Mouse (Mus musculus): ENCODE measurements at regions not wholly inside any gene's neighbourhood (a gene's known extent, or its start where the extent isn't known, plus 50 kb on each side); places are given as distances from the start of the nearest gene placed in this dataset.

GRCm38 (mm10) chr2:166351581-166351980 lies 196.1 kb upstream of the Sulf2 start:
- no peak for DNase-seq

- DNase-seq, result no peak
Observed at GRCm38 (mm10) chr2:166348654-166349053, 193.2 kb upstream of the Sulf2 start.

GRCm38 (mm10) chr2:166346421-166347182 lies 191.1 kb upstream of the Sulf2 start:
- no peak for DNase-seq

- no peak for DNase-seq
Observed at GRCm38 (mm10) chr2:166343551-166344340, 188.3 kb upstream of the Sulf2 start.

GRCm38 (mm10) chr2:166342407-166342806 lies 186.9 kb upstream of the Sulf2 start:
- peak; percentile 8 for DNase-seq

DNA sequence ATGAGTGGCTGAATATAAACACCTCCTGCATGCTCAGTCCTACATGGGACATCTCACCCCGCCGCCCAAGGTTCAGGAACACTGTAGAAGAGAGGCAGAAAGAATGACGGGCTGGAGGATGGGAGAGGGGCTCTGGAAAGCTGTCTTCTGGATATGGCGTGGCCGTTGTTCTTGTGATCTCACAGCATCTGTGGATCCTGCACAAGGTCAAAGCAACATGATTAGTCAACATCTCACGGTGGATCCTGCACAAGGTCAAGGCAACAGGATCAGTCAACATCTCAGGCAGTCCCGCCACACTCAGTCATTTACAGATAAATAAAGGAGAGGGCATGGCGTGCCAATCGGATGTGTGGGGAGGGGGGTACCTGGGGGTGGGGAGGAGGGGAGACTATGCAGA lies 184.7 kb upstream of the Sulf2 start:
- no peak for DNase-seq

- DNase-seq, result no peak
Observed at GRCm38 (mm10) chr2:166339427-166339826, 184.0 kb upstream of the Sulf2 start.

DNA sequence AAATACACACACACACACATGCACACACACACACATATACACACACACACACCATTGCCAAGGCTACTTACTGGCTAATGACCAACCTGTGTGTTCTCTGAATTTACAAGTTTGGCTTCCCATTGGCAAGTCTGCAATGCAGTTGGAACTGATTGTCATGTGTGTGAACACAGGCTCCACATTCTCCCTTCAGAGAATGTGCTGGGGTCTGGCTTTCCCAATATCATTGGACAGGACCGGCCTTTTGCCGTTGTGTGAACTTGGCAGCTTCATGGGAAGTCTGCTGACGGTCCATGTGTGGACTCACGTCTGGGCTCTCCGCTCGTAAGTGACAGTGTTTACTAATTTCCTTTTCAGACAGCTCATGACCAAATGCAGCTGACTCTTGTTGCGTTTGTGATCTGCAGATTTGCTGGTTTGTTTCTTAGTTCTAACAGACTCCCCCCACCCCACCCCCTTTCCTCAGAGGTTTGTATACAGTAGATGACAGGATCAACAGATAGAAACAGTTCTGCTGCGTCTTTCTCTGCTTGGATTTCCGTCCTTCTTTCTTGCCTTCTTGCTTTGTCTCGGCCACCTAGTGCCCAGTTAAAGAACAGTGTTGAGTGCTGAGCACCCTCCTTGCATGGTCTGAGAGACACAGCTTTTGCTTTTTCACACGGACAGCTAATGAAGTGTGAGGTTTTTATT lies 183.1 kb upstream of the Sulf2 start:
- no peak for DNase-seq

DNA sequence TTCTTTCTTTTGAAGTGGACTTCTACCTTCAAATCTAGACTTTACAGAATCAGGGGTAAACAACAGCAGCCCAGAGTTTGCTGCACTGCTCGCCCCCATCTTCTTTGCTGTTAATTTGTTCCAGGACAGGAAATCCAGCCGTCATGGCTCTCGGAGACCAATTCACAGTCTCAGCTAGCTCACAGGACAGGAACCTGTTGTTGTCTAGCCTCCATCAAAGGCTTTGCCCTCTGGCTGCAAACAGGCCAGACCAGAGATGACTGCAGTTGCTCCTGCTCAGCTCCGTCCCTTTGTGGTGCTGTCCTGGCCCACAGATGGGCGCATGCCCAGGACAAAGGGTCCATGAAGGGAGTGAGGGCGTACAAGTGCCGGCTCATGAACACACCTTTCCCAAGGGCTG lies 182.2 kb upstream of the Sulf2 start:
- DNase-seq, result no peak

DNA sequence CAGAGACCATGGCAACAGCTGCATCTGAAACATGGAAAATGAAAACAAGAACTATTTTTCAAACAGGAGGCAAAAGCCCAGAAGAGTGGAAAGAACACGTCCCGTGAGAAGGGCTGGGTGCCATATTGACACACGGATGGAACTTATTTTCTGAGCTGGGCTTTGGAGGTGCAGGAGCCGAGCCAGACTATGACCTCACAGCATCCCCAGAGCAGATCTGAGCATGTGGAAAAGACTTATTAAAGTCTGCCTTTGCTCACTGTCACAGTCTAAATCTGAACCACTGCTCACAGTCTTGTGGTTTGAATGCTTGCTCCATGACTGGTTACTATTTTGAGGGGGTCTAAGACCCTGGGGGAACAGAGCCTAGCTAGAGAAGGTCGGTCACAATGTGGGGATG lies 180.2 kb upstream of the Sulf2 start:
- no peak for DNase-seq

- DNase-seq, result no peak
Observed at GRCm38 (mm10) chr2:166334559-166334958, 179.1 kb upstream of the Sulf2 start.

DNA sequence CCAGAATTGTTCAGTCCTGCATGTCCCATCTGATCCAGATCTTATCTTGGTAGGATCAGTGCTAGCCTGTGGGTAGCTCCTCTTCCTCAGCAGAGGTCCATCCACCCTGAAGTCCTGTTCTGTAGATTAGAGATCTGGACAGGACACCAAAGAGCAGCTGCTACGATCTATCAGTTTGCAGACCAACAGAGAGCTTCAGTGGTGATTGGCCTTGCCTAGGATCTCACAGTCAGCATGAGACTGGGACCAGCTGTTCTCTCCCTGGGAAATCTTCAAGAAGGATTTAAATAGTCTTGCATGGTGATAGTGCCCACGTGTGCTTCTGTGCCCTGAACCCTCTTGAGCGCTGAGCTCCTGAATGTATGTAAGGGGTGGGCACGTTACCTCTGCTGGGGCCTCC lies 178.4 kb upstream of the Sulf2 start:
- no peak for DNase-seq

- no peak for DNase-seq
Observed at GRCm38 (mm10) chr2:166332748-166333417, 177.4 kb upstream of the Sulf2 start.

- DNase-seq, result no peak
Observed at GRCm38 (mm10) chr2:166331192-166331591, 175.7 kb upstream of the Sulf2 start.

- DNase-seq, result no peak
Observed at GRCm38 (mm10) chr2:166330364-166330763, 174.9 kb upstream of the Sulf2 start.

DNA sequence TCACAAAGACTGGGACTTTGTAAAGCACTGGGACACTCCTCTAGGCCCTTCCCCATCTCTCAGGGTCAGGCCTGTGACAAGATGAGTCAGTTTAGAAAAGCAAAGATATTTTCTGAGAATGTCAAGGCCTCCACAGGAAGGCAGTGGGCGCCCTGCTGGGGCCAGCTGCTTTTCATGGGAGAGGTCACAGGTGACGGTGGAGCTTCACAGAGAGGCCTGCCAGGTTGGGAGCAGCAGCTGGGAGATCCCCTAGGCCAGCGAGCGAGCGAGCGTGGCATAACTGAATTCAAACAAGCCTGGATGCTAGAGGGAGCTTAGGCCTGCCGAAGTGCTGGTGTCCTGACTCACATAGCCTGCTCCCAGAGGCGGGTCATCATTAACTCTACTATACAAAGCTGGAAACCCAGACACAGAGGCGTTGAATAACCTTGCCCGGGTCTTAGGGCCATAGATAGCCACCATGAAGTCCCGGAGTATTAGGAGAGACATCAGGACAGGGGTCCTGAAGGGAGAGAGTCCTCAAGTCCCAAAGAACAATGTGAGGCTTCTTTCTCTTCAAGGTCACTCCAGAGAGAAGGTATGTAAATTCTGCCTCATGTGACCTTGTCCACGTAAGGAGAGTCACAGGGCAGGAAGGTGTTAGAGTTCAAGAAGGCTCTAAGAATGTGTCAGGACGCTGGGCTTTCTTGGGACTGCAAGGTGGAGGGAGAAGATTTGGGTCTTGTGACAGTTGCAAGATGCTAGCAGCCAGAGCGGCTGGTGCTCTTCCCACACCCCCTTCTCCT lies 174.3 kb upstream of the Sulf2 start:
- no peak for DNase-seq

DNA sequence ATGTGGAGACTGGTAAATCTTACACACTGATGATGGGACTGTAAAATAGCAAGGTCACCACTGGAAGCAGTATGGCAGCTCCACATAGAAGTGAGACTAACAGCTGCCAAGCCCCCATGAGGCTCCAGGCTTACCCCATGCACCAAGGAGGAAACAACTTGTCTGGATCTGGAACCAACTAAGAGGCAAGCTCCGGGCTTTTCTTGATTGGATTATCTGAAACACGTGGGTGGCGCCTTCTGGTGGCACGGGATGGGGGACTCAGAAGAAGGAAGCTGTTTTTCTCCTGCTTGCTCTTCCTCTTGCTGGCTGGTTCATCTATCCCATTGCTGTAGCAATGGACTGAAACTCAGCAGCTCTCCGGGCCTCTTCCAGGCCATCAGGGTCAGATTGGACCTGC lies 171.5 kb upstream of the Sulf2 start:
- DNase-seq, result no peak

- no peak for DNase-seq
Observed at GRCm38 (mm10) chr2:166324954-166325353, 169.5 kb upstream of the Sulf2 start.

DNA sequence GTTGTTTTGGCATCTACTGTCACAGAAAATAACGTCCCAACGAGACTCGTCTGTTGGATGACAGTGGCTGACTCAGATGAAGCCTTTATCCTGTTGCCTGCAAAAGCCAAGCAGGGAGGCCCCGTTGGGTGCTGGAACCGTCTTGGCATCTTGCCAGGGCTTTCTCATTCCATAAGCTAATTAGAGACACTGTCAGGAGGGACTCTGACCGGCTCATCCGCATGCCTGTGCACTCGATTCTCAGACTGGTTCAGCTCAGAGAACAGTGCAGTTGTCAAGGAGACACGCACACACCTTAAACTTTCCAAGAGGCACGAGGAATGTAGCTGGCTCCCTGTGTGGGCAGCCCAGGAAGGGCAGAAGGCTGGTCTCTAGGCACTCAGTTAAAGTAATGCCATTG lies 169.0 kb upstream of the Sulf2 start:
- no peak for DNase-seq

DNA sequence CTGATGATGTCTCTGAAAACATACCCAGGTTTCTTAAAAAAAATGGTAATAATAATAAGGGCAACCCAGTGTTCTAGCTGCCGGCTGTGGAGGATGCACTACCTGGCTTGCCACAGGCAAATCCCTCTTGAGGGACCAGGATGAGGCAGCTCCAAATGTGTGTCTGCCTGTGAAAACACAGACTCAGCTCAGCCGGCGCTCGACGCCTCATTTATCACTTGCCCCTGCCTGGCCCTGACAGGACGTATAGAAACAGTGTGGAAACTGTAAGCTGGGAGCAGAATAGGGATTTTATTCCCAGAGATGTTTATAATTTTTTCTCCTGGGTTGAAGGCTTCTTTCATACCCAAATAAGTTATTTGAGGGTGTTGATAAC lies 167.2 kb upstream of the Sulf2 start:
- DNase-seq, result no peak

DNA sequence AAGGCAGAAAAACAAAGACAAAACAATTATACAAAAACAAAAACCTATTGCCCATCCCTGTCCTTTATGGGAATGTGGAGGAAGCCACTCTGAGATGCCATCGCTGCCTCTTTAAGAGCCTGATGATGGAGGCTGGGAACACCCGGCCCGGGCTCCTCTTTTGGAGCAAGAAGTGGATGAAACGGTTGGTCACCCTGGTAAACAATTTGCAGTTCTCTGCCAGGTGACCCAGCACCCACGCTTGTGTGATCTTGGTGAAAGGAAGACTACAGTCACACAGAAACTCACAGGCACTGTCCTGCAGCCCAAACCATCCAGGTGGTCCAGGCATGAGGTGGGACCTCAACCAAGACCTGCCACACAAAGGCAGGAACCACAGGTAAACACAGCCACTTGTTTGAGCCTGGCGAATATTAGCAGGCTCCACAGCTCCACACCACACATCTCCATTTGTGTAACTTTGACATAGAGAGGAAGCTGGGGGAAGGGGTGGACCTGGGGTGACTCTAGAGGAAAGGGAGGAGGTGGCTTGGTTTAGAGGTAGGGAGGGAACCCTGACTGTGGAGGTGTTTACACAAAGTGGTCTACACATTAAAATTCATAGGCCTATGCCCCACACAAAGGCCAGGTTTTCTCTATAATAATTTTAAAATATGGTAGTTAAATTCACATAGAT lies 166.7 kb upstream of the Sulf2 start:
- no peak for DNase-seq

DNA sequence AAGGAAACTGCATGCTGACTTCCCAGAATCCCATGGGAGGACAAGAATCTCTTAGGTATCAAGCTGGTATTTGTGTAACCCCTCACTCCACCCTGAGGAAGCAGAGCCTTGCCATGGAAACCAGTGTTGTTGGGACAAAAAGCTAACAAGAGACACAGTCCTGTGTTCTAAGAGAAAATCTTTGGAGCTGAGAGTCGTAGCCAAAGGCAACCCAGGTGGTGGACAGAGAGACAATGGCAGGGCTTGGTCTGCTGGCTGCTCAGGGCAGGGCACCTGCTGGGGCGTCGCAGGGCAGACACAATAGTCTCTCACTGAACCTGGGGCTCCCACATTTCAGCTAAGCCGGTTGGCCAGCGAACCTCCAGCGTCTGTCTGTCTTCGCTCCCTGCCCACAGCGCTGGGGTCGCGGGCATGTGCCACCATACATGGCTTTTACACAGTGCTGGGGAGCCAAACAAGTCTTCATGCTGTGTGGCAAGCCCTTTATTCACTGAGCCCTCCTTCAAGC lies 161.0 kb upstream of the Sulf2 start:
- no peak for DNase-seq

Measured in cerebellum, adult 11-12 months (tissue).